Mouse (Mus musculus) cerebellum, adult 8-10 months (tissue): ENCODE data around the gene Bcorl1.

Experiments used
- DNase-seq: peaks from one replicate; pipeline ENCODE4 v3.0.0; 2022

Bcorl1 gene

GRCm38 (mm10) chrX:48341141-48341540, at the start of gene Bcorl1:
Gene Bcorl1 (plus strand): TSS chrX:48341358.
- DNase-seq: peak; percentile 14

- no peak for DNase-seq
These were observed 49.7 kb upstream of the Bcorl1 start for GRCm38 (mm10) chrX:48291413-48291812.

GRCm38 (mm10) chrX:48305356-48305755, 35.8 kb upstream of the Bcorl1 start:
- no peak for DNase-seq

- no peak for DNase-seq
These were observed 30.2 kb upstream of the Bcorl1 start for GRCm38 (mm10) chrX:48310706-48311517.

- no peak for DNase-seq
These were observed 29.4 kb upstream of the Bcorl1 start for GRCm38 (mm10) chrX:48311727-48312126.

- peak; percentile 68 for DNase-seq
These were observed 26.6 kb upstream of the Bcorl1 start for GRCm38 (mm10) chrX:48314530-48315079.

- DNase-seq: no peak
These were observed 23.7 kb upstream of the Bcorl1 start for GRCm38 (mm10) chrX:48317444-48317843.

- DNase-seq: no peak
These were observed 23.0 kb upstream of the Bcorl1 start for GRCm38 (mm10) chrX:48318194-48318593.

- DNase-seq: peak; percentile 21
These were observed 613 bp upstream of the Bcorl1 start for GRCm38 (mm10) chrX:48340441-48341049.

GRCm38 (mm10) chrX:48341621-48342161, 533 bp downstream of the Bcorl1 start:
- peak; percentile 27 for DNase-seq

GRCm38 (mm10) chrX:48342731-48343130, 1.6 kb downstream of the Bcorl1 start:
- DNase-seq: peak; percentile 17

GRCm38 (mm10) chrX:48343461-48343952, 2.3 kb downstream of the Bcorl1 start:
- DNase-seq: peak; percentile 80

GRCm38 (mm10) chrX:48343966-48344642, 2.9 kb downstream of the Bcorl1 start:
- DNase-seq: no peak

GRCm38 (mm10) chrX:48344643-48345384, 3.7 kb downstream of the Bcorl1 start:
- DNase-seq: peak; percentile 26

GRCm38 (mm10) chrX:48345385-48345932, 4.3 kb downstream of the Bcorl1 start:
- peak; percentile 17 for DNase-seq

- no peak for DNase-seq
These were observed 14.2 kb downstream of the Bcorl1 start for GRCm38 (mm10) chrX:48355346-48355745.

GRCm38 (mm10) chrX:48365836-48366577, 24.8 kb downstream of the Bcorl1 start:
- no peak for DNase-seq

GRCm38 (mm10) chrX:48367841-48368240, 26.7 kb downstream of the Bcorl1 start:
- DNase-seq: no peak

- DNase-seq: peak; percentile 41
These were observed 42.5 kb downstream of the Bcorl1 start for GRCm38 (mm10) chrX:48383643-48384042.

- DNase-seq: no peak
These were observed 44.8 kb downstream of the Bcorl1 start for GRCm38 (mm10) chrX:48385927-48386326.

- no peak for DNase-seq
These were observed 48.2 kb downstream of the Bcorl1 start for GRCm38 (mm10) chrX:48389380-48389779.
